Mouse (Mus musculus) CH12.LX (cell line): ENCODE data around the gene Dusp9. TPM values are rescaled to one million over a fixed set of nuclear protein-coding genes. Genes with fewer than 3 reads are reported as not detected.
A peak's percentile ranks its signal among the peaks of the same experiment; 100 is the strongest.

Source experiments
- DNase-seq: peaks from one replicate; pipeline ENCODE4 v3.0.0-alpha.2; 2013; ENCODE audit errors: extremely low read depth
- H3K27ac ChIP-seq: 2 replicates; pipeline ENCODE4 v1.5.1; 2012; ENCODE audit warnings: low read depth, mild to moderate bottlenecking, control low read depth, moderate library complexity; ENCODE audit not compliant: insufficient read depth
- H3K27me3 ChIP-seq: replicated peaks from 2 replicates; pipeline ENCODE3; 2012; ENCODE audit warnings: inconsistent platforms
- H3K36me3 ChIP-seq, 2 experiments: replicated peaks in 1 of 2; 2 replicates each; pipeline versions ENCODE3 to v1.6.1; 2012; ENCODE audit warnings: inconsistent platforms in 1 of 2, low read length in 1 of 2, mild to moderate bottlenecking in 1 of 2, mixed read lengths in 1 of 2, moderate library complexity in 1 of 2; ENCODE audit not compliant: control insufficient read depth in 1 of 2, insufficient read depth in 1 of 2
- H3K4me1 ChIP-seq, 2 experiments: 2 replicates each; pipeline ENCODE4 v1.6.1; 2012; ENCODE audit warnings: inconsistent platforms in 1 of 2, moderate library complexity in 1 of 2; ENCODE audit not compliant: insufficient read depth in 2 of 2, control insufficient read depth in 1 of 2
- H3K4me2 ChIP-seq: 2 replicates; pipeline ENCODE4 v1.6.1; 2012; ENCODE audit warnings: low read depth, mild to moderate bottlenecking, control low read depth; ENCODE audit not compliant: poor library complexity, insufficient read depth, severe bottlenecking
- H3K4me3 ChIP-seq, 3 experiments: fragments of 150-350 bp in 1 of 3; sonication (generic) in 1 of 3; replicated peaks in 1 of 3; 2 replicates each; pipeline versions ENCODE3 to v1.5.1; 2011 to 2012; ENCODE audit warnings: low read depth in 2 of 3, low read length in 2 of 3, mild to moderate bottlenecking in 2 of 3, moderate library complexity in 2 of 3, control low read depth in 1 of 3, improper control_type of control experiment in 1 of 3, inconsistent platforms in 1 of 3, mixed read lengths in 1 of 3; ENCODE audit not compliant: poor library complexity in 1 of 3
- H3K79me2 ChIP-seq: replicated peaks from 2 replicates; pipeline ENCODE4 v1.6.1; 2012; ENCODE audit warnings: mild to moderate bottlenecking, moderate library complexity; ENCODE audit not compliant: control insufficient read depth, poor library complexity, insufficient read depth, severe bottlenecking; ENCODE audit errors: extremely low read depth
- H3K9ac ChIP-seq: 2 replicates; pipeline ENCODE4 v1.6.1; 2012; ENCODE audit warnings: low read depth, mild to moderate bottlenecking, control low read depth, moderate library complexity; ENCODE audit not compliant: insufficient read depth
- H3K9me3 ChIP-seq: replicated peaks from 2 replicates; pipeline ENCODE3; 2012; ENCODE audit warnings: low read length, inconsistent platforms, mixed read lengths
- BHLHE40 ChIP-seq: IDR thresholded peaks from 2 replicates; pipeline ENCODE4 v1.6.1; 2011; ENCODE audit warnings: mild to moderate bottlenecking, low read depth, low read length, improper control_type of control experiment
- CHD1 ChIP-seq: IDR thresholded peaks from 2 replicates; pipeline ENCODE4 v1.6.1; 2012; ENCODE audit warnings: low read depth, low read length, improper control_type of control experiment, inconsistent platforms
- CHD2 ChIP-seq: IDR thresholded peaks from 2 replicates; pipeline ENCODE4 v1.6.1; 2011; ENCODE audit warnings: low read length, improper control_type of control experiment
- CTCF ChIP-seq, 2 experiments: IDR thresholded peaks in 1 of 2; conservative IDR thresholded peaks in 1 of 2; 2 replicates each; pipeline ENCODE4 v1.5.1; 2011 to 2012; ENCODE audit warnings: low read depth in 2 of 2, low read length in 2 of 2, improper control_type of control experiment in 1 of 2, inconsistent platforms in 1 of 2, mild to moderate bottlenecking in 1 of 2, moderate library complexity in 1 of 2
- ELF1 ChIP-seq: IDR thresholded peaks from 2 replicates; pipeline ENCODE4 v1.6.1; 2014; ENCODE audit warnings: low read depth, mild to moderate bottlenecking, inconsistent platforms, low read length, improper control_type of control experiment
- EP300 ChIP-seq: IDR thresholded peaks from 2 replicates; pipeline ENCODE4 v1.6.1; 2011; ENCODE audit warnings: low read length, improper control_type of control experiment
- ETS1 ChIP-seq: conservative IDR thresholded peaks from 2 replicates; pipeline ENCODE4 v1.6.1; 2012; ENCODE audit warnings: low read depth, mild to moderate bottlenecking, inconsistent platforms, low read length, improper control_type of control experiment, moderate library complexity
- GABPA ChIP-seq: IDR thresholded peaks from 2 replicates; pipeline ENCODE4 v1.6.1; 2012; ENCODE audit warnings: low read depth, low read length, improper control_type of control experiment, inconsistent platforms; ENCODE audit not compliant: insufficient replicate concordance
- HCFC1 ChIP-seq: IDR thresholded peaks from 2 replicates; pipeline ENCODE4 v1.6.1; 2012; ENCODE audit warnings: low read depth, mild to moderate bottlenecking, inconsistent platforms, low read length, improper control_type of control experiment
- IRF4 ChIP-seq: IDR thresholded peaks from 2 replicates; pipeline ENCODE4 v1.6.1; 2014; ENCODE audit warnings: low read depth, mild to moderate bottlenecking, inconsistent platforms, low read length, improper control_type of control experiment
- JUN ChIP-seq: IDR thresholded peaks from 2 replicates; pipeline ENCODE4 v1.6.1; 2011; ENCODE audit warnings: low read depth, mild to moderate bottlenecking, low read length, improper control_type of control experiment, moderate library complexity; ENCODE audit not compliant: insufficient read depth
- JUND ChIP-seq: conservative IDR thresholded peaks from 2 replicates; pipeline ENCODE4 v1.6.1; 2011; ENCODE audit warnings: low read depth, low read length, improper control_type of control experiment
- KAT2A ChIP-seq: IDR thresholded peaks from 2 replicates; pipeline ENCODE4 v1.6.1; 2012; ENCODE audit warnings: low read length, improper control_type of control experiment, inconsistent platforms; ENCODE audit not compliant: insufficient replicate concordance
- MAFK ChIP-seq: IDR thresholded peaks from 2 replicates; pipeline ENCODE4 v1.6.1; 2011; ENCODE audit warnings: low read length, improper control_type of control experiment; ENCODE audit not compliant: insufficient replicate concordance
- MAX ChIP-seq: IDR thresholded peaks from 2 replicates; pipeline ENCODE4 v1.6.1; 2011; ENCODE audit warnings: low read length, improper control_type of control experiment
- MAZ ChIP-seq: IDR thresholded peaks from 2 replicates; pipeline ENCODE4 v1.6.1; 2012; ENCODE audit warnings: low read depth, mild to moderate bottlenecking, inconsistent platforms, low read length, improper control_type of control experiment, moderate library complexity
- MEF2A ChIP-seq: IDR thresholded peaks from 2 replicates; pipeline ENCODE4 v1.6.1; 2014; ENCODE audit warnings: low read depth, mild to moderate bottlenecking, inconsistent platforms, low read length, improper control_type of control experiment, borderline replicate concordance
- MXI1 ChIP-seq: IDR thresholded peaks from 2 replicates; pipeline ENCODE4 v1.6.1; 2011; ENCODE audit warnings: mild to moderate bottlenecking, low read depth, low read length, improper control_type of control experiment
- MYC ChIP-seq: IDR thresholded peaks from 2 replicates; pipeline ENCODE4 v1.6.1; 2011; ENCODE audit warnings: low read depth, mild to moderate bottlenecking, improper control_type of control experiment, low read length
- NELFE ChIP-seq: IDR thresholded peaks from 2 replicates; pipeline ENCODE4 v1.6.1; 2011; ENCODE audit warnings: low read depth, low read length, improper control_type of control experiment
- PAX5 ChIP-seq: IDR thresholded peaks from 2 replicates; pipeline ENCODE4 v1.6.1; 2012; ENCODE audit warnings: low read length, inconsistent platforms, mixed read lengths
- POLR2AphosphoS2 ChIP-seq: IDR thresholded peaks from 2 replicates; pipeline ENCODE4 v1.6.1; 2011; ENCODE audit warnings: low read depth, low read length, improper control_type of control experiment
- RAD21 ChIP-seq: IDR thresholded peaks from 2 replicates; pipeline ENCODE4 v1.6.1; 2011; ENCODE audit warnings: low read depth, mild to moderate bottlenecking, low read length, improper control_type of control experiment, moderate library complexity
- RCOR1 ChIP-seq: conservative IDR thresholded peaks from 2 replicates; pipeline ENCODE4 v1.6.1; 2012; ENCODE audit warnings: low read depth, mild to moderate bottlenecking, inconsistent platforms, low read length, improper control_type of control experiment
- SIN3A ChIP-seq: IDR thresholded peaks from 2 replicates; pipeline ENCODE4 v1.6.1; 2012; ENCODE audit warnings: low read length, improper control_type of control experiment, inconsistent platforms
- SMC3 ChIP-seq: IDR thresholded peaks from 2 replicates; pipeline ENCODE4 v1.6.1; 2011; ENCODE audit warnings: low read depth, low read length, improper control_type of control experiment
- TBP ChIP-seq: conservative IDR thresholded peaks from 2 replicates; pipeline ENCODE4 v1.6.1; 2011; ENCODE audit warnings: low read depth, low read length, improper control_type of control experiment
- TCF12 ChIP-seq: IDR thresholded peaks from 2 replicates; pipeline ENCODE4 v1.6.1; 2014; ENCODE audit warnings: low read depth, mild to moderate bottlenecking, inconsistent platforms, low read length, improper control_type of control experiment
- UBTF ChIP-seq: IDR thresholded peaks from 2 replicates; pipeline ENCODE4 v1.6.1; 2012; ENCODE audit warnings: low read depth, mild to moderate bottlenecking, inconsistent platforms, low read length, improper control_type of control experiment, moderate library complexity
- USF1 ChIP-seq: IDR thresholded peaks from 2 replicates; pipeline ENCODE4 v1.6.1; 2014; ENCODE audit warnings: low read depth, mild to moderate bottlenecking, inconsistent platforms, low read length, improper control_type of control experiment
- ZC3H11A ChIP-seq: IDR thresholded peaks from 2 replicates; pipeline ENCODE4 v1.6.1; 2012; ENCODE audit warnings: low read depth, mild to moderate bottlenecking, inconsistent platforms, low read length, improper control_type of control experiment
- ZNF384 ChIP-seq: IDR thresholded peaks from 2 replicates; pipeline ENCODE4 v1.6.1; 2012; ENCODE audit warnings: low read depth, low read length, improper control_type of control experiment, inconsistent platforms
- dilution Hi-C: fragments of 300-500 bp; cut with MboI; formaldehyde crosslinking; loops from 2 replicates; pipeline ENCODE4 v1.14.3; 2020; ENCODE audit warnings: low sequenced_read_pairs; ENCODE audit not compliant: extremely low pct_unique_long_range_greater_than_20kb, extremely low pct_ligation_motif_present
- in situ Hi-C: fragments of 300-500 bp; cut with MboI; formaldehyde crosslinking; loops from 3 replicates; pipeline ENCODE4 v1.14.3; 2019; ENCODE audit warnings: low sequenced_read_pairs, low pct_ligation_motif_present, low pct_unique_long_range_greater_than_20kb, mixed read lengths
- polyA plus RNA-seq: library from polyadenylated mRNA; unstranded; fragments of >175 nt; gene quantifications from 2 replicates; pipeline ENCODE4 v1.2.1, GENCODE M21; 2012; ENCODE audit warnings: low read depth; ENCODE audit not compliant: insufficient read length
- total RNA-seq, 2 experiments: library from RNA; depleted of rRNA; stranded (reverse); fragments of 300-350 nt in 1 of 2; fragments of >200 nt in 1 of 2; gene quantifications; 2 replicates each; pipeline ENCODE4 v1.2.3; 2012 to 2014

Dusp9 gene
- total and polyA plus RNA-seq, 3 experiments = 0.09 to 0.47 (median 0.17) TPM

- in situ Hi-C loops (no loop called here), dilution Hi-C loops (no loop called here)
- H3K27ac ChIP-seq = no peak overlapping the region
- H3K9me3 ChIP-seq = no peaks in the 10 kb centered on the region
- no peaks in the 10 kb centered on the region for H3K27me3 ChIP-seq
- H3K4me3 ChIP-seq = no peak overlapping the region
- H3K36me3 ChIP-seq = peaks cover 72 to 95% of the 10 kb centered on the region in 2 experiments
- no peak overlapping the region for H3K9ac ChIP-seq
- H3K4me2 ChIP-seq = no peak overlapping the region
- no peak for DNase-seq
- peaks cover 0 to 1% of the 10 kb centered on the region in 2 experiments; a peak in 1 of 4 replicates for H3K4me1 ChIP-seq
- H3K79me2 ChIP-seq = no peaks in the 10 kb centered on the region
- TF ChIP-seq ETS1 = no peak
- TF ChIP-seq MEF2A = no peak
- TF ChIP-seq SIN3A = no peak
- no peak for TF ChIP-seq HCFC1
- TF ChIP-seq MXI1 = no peak
- no peak for TF ChIP-seq CTCF (conservative IDR thresholded peaks at IDR 0.05 in 1 of 2, IDR thresholded peaks at IDR 0.05 in 1 of 2; ENCODE audit: low read depth in 2 of 2, low read length in 2 of 2)
- TF ChIP-seq MAFK = no peak
- TF ChIP-seq EP300 = no peak
Observed at GRCm38 (mm10) chrX:73685629-73686028, 46.4 kb downstream of the Dusp9 start.

- Histone ChIP-seq H3K9ac (no peak overlapping the region), H3K4me2 (no peak overlapping the region), H3K4me3 (no peak overlapping the region), H3K4me1 (peaks cover 0 to 8% of the 10 kb centered on the region in 2 experiments; a peak in 1 of 4 replicates), H3K27ac (peak overlapping the region; percentile 15; the same call in 1 of the 2 replicates), H3K27me3 (no peaks in the 10 kb centered on the region), H3K9me3 (no peaks in the 10 kb centered on the region), H3K79me2 (no peaks in the 10 kb centered on the region; the same call in 1 of the 2 replicates), H3K36me3 (peaks cover 40 to 93% of the 10 kb centered on the region in 2 experiments)
- peak; percentile 68 for DNase-seq
- dilution Hi-C loops (no loop called here), in situ Hi-C loops (no loop called here)
- no peak for TF ChIP-seq MAFK
- TF ChIP-seq GABPA = no peak
- no peak for TF ChIP-seq TCF12
- no peak for TF ChIP-seq NELFE
- no peak for TF ChIP-seq JUN
- TF ChIP-seq ZNF384 = no peak
- no peak for TF ChIP-seq UBTF
- no peak for TF ChIP-seq TBP
- no peak for TF ChIP-seq CHD2
- TF ChIP-seq CHD1 = no peak
- no peak for TF ChIP-seq POLR2AphosphoS2
- TF ChIP-seq RCOR1 = no peak
- no peak for TF ChIP-seq KAT2A
- no peak for TF ChIP-seq ETS1
- TF ChIP-seq MXI1 = no peak
- no peak for TF ChIP-seq BHLHE40
- TF ChIP-seq SIN3A = no peak
- TF ChIP-seq ZC3H11A = no peak
- no peak for TF ChIP-seq MAX
- TF ChIP-seq PAX5 = no peak
- TF ChIP-seq IRF4 = no peak
- TF ChIP-seq USF1 = no peak
- TF ChIP-seq MYC = no peak
- TF ChIP-seq ELF1 = peak; percentile 47; the same call in 1 of the 2 replicates
- TF ChIP-seq JUND = no peak
- peak; percentile 55 for TF ChIP-seq SMC3
- no peak for TF ChIP-seq MAZ
- peak; percentile 44 for TF ChIP-seq RAD21
Observed at GRCm38 (mm10) chrX:73690917-73691629, 51.9 kb downstream of the Dusp9 start.
